Mouse (Mus musculus) limb, embryonic 15.5 days (tissue): Measurements from ENCODE around the gene Itpr1. TPM values are rescaled to one million over a fixed set of nuclear protein-coding genes. Genes with fewer than 3 reads are reported as not detected.

Experiments used
- ATAC-seq: fragments of 200-750 bp; cut with Nextera tagmentation; 2 replicates; pipeline ENCODE4 v1.8.0; 2017; ENCODE audit warnings: low read depth, moderate TSS enrichment; ENCODE audit not compliant: insufficient number of reproducible peaks, low FRiP score, low TSS enrichment
- H3K27ac ChIP-seq: fragments of 300-500 bp; sonication (generic); 2 replicates; pipeline ENCODE4 v1.5.1; 2015; ENCODE audit warnings: moderate library complexity, mild to moderate bottlenecking, inconsistent platforms
- H3K27me3 ChIP-seq: fragments of 300-500 bp; sonication (generic); 2 replicates; pipeline ENCODE4 v1.6.1; 2015; ENCODE audit warnings: inconsistent platforms
- H3K36me3 ChIP-seq: fragments of 300-500 bp; sonication (generic); 2 replicates; pipeline ENCODE4 v1.6.1; 2015; ENCODE audit warnings: inconsistent platforms
- H3K4me1 ChIP-seq: fragments of 300-500 bp; sonication (generic); 2 replicates; pipeline ENCODE4 v1.6.1; 2015; ENCODE audit warnings: inconsistent platforms
- H3K4me2 ChIP-seq: fragments of 300-500 bp; sonication (generic); 2 replicates; pipeline ENCODE4 v1.6.1; 2015; ENCODE audit warnings: mild to moderate bottlenecking, inconsistent platforms
- H3K4me3 ChIP-seq: fragments of 300-500 bp; sonication (generic); 2 replicates; pipeline ENCODE4 v1.5.1; 2015; ENCODE audit warnings: mild to moderate bottlenecking, inconsistent platforms
- H3K9ac ChIP-seq: fragments of 300-500 bp; sonication (generic); 2 replicates; pipeline ENCODE4 v1.6.1; 2015; ENCODE audit warnings: inconsistent platforms
- H3K9me3 ChIP-seq: fragments of 300-500 bp; sonication (generic); 2 replicates; pipeline ENCODE4 v1.6.1; 2016; ENCODE audit warnings: inconsistent platforms
- WGBS: fragments of 180-500 bp; shearing (Covaris S2); methylation state at CpG from one replicate; pipeline ENCODE4 v1.1.7; 2015; 5-methylcytosine and 5-hydroxymethylcytosine counted together
- polyA plus RNA-seq: library from polyadenylated mRNA; unstranded; fragments of >200 nt; fragmentation: Nextera tagmentation; extraction: Ambion mirVana; gene quantifications from 2 replicates; pipeline ENCODE4 v1.2.1, GENCODE M21; 2015

The Itpr1 gene
- 7.4 and 9.0 TPM in 2 replicates for polyA plus RNA-seq

GRCm38 (mm10) chr6:108212881-108213295 lies at the start of gene Itpr1:
Gene Itpr1 (plus strand): TSS chr6:108213096.
- Histone ChIP-seq H3K4me1 (peaks cover 16% of the 10 kb centered on the region), H3K27me3 (no peaks in the 10 kb centered on the region), H3K4me3 (peak within 1 kb of the TSS; percentile 75), H3K9ac (peak within 1 kb of the TSS; percentile 62), H3K27ac (peak within 1 kb of the TSS; percentile 80), H3K4me2 (peak within 1 kb of the TSS; percentile 81), H3K9me3 (no peaks in the 10 kb centered on the region), H3K36me3 (no peaks in the 10 kb centered on the region)
- ATAC-seq, result peak; percentile 99
- whole genome bisulfite sequencing, result under 1% methylated on average over 27 of the region's 27 CpGs

GRCm38 (mm10) chr6:108164935-108165334 lies 48.0 kb upstream of the Itpr1 start:
- no peaks in the 10 kb centered on the region for H3K36me3 ChIP-seq
- H3K4me3 ChIP-seq, result no peak overlapping the region
- H3K9me3 ChIP-seq, result no peaks in the 10 kb centered on the region
- 0 out of 2 replicates have a peak, but pooled peaks cover 3% of the 10 kb centered on the region for H3K4me1 ChIP-seq
- no peak overlapping the region for H3K27ac ChIP-seq
- no peak overlapping the region for H3K9ac ChIP-seq
- H3K27me3 ChIP-seq, result no peaks in the 10 kb centered on the region
- 64% methylated on average over 5 of the region's 5 CpGs for WGBS
- no peak overlapping the region for H3K4me2 ChIP-seq
- ATAC-seq, result no peak

DNA sequence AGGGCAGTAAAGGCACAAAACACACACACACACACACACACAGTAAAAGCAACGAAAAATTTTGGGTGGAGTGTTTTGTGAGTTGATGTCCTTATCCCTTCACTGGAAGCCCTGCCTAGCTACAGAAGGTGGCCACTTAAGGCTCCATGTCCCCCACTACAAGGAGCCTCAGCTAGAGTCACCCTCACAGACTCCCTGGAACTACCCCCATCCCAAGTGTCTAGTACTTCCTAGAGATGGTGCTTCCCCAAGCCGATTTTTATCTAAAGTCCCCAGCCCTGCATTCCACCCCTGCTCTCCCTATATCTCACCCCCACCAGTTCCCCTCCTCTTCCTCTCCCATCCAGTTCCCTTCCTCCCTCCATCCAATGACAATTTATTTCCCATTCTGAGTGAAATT lies 47.3 kb upstream of the Itpr1 start:
- WGBS, result 81% methylated on average over 2 of the region's 2 CpGs
- Histone ChIP-seq H3K27ac (no peak overlapping the region), H3K4me2 (no peak overlapping the region), H3K9me3 (no peaks in the 10 kb centered on the region), H3K4me1 (0 out of 2 replicates have a peak, but pooled peaks cover 2% of the 10 kb centered on the region), H3K27me3 (no peaks in the 10 kb centered on the region), H3K36me3 (no peaks in the 10 kb centered on the region), H3K4me3 (no peak overlapping the region), H3K9ac (no peak overlapping the region)
- no peak for ATAC-seq

DNA sequence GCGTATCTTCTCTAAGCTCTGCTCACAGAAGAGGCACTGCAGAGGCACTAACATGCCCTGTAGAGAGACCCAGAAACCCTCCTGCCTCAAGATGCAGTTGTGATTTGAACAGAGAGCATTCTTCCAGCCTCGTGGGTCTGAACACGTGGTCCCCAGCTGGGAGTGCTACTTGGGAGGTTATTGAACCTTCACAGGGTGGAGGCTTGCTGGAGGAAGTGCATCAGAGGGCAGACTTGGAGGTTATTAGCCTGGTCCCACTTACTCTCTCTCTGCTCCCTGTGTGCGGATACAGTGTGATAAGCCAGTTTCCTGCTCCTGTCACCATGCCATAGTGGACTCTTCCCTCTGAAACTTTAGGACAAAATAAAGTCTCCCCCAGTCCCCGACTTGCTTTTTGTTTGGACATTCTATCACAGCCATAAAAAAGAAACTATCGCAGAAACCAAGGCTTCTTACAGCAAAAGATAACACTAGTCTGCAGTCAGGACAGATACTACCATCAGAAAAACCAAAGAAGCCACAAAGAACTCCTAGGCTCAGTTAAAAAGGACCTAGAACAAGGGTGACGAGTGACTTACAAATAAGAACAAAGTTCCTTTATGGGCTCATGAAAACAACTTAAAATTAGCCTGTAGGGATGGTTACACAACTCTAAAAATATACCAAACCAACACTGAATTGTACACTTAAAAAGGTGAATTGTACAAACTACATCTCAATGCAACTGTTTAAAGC lies 44.8 kb upstream of the Itpr1 start:
- WGBS, result 72% methylated on average over 7 of the region's 7 CpGs
- Histone ChIP-seq H3K27me3 (no peaks in the 10 kb centered on the region), H3K9me3 (no peaks in the 10 kb centered on the region), H3K9ac (no peak overlapping the region), H3K4me2 (no peak overlapping the region), H3K4me3 (no peak overlapping the region), H3K4me1 (no peaks in the 10 kb centered on the region), H3K27ac (no peak overlapping the region), H3K36me3 (peaks cover 11% of the 10 kb centered on the region)
- ATAC-seq, result no peak

DNA sequence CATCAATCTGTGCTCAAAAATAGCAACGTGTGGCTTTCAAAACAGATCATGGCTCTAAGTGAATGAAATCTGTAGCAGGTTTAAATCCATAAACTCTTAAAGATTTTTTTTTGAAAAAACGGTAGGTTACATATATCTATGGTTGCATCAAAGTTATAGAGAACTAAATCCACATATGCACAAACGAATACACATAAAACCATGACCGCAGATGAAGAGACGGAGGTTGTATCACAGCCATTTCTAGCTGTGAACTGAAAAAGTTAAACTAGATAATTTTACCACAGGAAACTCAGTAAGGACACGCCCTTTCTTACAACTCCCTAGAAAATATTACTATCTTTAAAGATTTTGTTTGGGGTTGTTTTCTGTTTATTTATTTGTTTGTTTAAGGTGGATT lies 44.2 kb upstream of the Itpr1 start:
- Histone ChIP-seq H3K9me3 (no peaks in the 10 kb centered on the region), H3K36me3 (peaks cover 16% of the 10 kb centered on the region), H3K9ac (no peak overlapping the region), H3K4me3 (no peak overlapping the region), H3K27me3 (no peaks in the 10 kb centered on the region), H3K4me2 (no peak overlapping the region), H3K27ac (no peak overlapping the region), H3K4me1 (no peaks in the 10 kb centered on the region)
- 88% methylated on average over 6 of the region's 6 CpGs for WGBS
- ATAC-seq, result no peak

GRCm38 (mm10) chr6:108169466-108169865 lies 43.4 kb upstream of the Itpr1 start:
- Histone ChIP-seq H3K4me2 (no peak overlapping the region), H3K27me3 (no peaks in the 10 kb centered on the region), H3K9me3 (no peaks in the 10 kb centered on the region), H3K36me3 (peaks cover 16% of the 10 kb centered on the region), H3K27ac (no peak overlapping the region), H3K4me1 (no peaks in the 10 kb centered on the region), H3K9ac (no peak overlapping the region), H3K4me3 (no peak overlapping the region)
- ATAC-seq, result no peak
- 91% methylated on average over 3 of the region's 3 CpGs for WGBS

DNA sequence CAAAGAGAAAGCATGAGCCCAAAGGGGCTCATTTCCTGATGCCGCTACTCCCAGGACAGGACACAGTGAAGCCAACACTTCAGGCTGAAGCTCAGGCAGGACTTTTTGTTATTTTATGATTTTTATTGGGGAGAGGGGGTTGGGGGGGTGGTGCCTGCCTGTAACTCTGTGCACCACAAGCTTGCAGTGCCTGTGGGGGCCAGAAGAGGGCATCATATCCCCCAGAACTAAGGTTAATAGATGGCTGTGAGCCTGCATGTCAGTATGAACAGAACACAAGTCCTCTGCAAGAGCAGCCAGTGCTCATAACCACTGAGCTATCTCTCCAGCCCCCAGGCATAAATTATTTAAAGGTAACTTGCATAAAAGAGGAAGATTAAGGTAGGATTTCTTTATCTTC lies 40.7 kb upstream of the Itpr1 start:
- H3K9me3 ChIP-seq, result no peaks in the 10 kb centered on the region
- H3K36me3 ChIP-seq, result peaks cover 19% of the 10 kb centered on the region
- H3K9ac ChIP-seq, result no peak overlapping the region
- H3K4me1 ChIP-seq, result no peaks in the 10 kb centered on the region
- H3K4me3 ChIP-seq, result no peak overlapping the region
- ATAC-seq, result no peak
- H3K27ac ChIP-seq, result no peak overlapping the region
- H3K27me3 ChIP-seq, result no peaks in the 10 kb centered on the region
- no peak overlapping the region for H3K4me2 ChIP-seq
- WGBS, result 77% methylated on average over 1 of the region's 1 CpGs

DNA sequence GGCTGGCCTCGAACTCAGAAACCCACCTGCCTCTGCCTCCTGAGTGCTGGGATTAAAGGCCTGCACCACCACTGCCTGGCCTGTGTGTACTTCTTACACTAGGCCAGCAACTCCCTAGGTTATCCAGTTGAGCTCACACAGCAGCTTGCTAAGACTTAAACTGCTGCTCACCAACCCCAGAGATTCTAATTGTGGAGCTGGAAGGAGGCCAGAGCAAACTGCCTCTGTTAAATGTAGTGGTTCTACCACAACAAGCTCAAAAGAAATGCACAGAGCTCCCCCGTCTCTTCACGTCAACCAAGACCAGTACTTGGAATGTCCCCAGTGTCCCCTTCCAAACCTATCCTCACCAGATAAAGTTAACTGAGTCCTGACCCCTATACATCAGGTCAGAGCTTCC lies 38.7 kb upstream of the Itpr1 start:
- Histone ChIP-seq H3K4me1 (no peaks in the 10 kb centered on the region), H3K27ac (no peak overlapping the region), H3K36me3 (peaks cover 19% of the 10 kb centered on the region), H3K27me3 (no peaks in the 10 kb centered on the region), H3K9ac (no peak overlapping the region), H3K9me3 (no peaks in the 10 kb centered on the region), H3K4me3 (no peak overlapping the region), H3K4me2 (no peak overlapping the region)
- 90% methylated on average over 3 of the region's 3 CpGs for WGBS
- no peak for ATAC-seq

- Histone ChIP-seq H3K36me3 (peaks cover 3% of the 10 kb centered on the region; the same call in 1 of the 2 replicates), H3K4me2 (no peak overlapping the region), H3K9ac (no peak overlapping the region), H3K27ac (no peak overlapping the region), H3K4me3 (no peak overlapping the region), H3K27me3 (no peaks in the 10 kb centered on the region), H3K4me1 (no peaks in the 10 kb centered on the region), H3K9me3 (no peaks in the 10 kb centered on the region)
- no peak for ATAC-seq
- WGBS, result 88% methylated on average over 2 of the region's 2 CpGs
These were observed 33.8 kb upstream of the Itpr1 start for GRCm38 (mm10) chr6:108179087-108179486.

DNA sequence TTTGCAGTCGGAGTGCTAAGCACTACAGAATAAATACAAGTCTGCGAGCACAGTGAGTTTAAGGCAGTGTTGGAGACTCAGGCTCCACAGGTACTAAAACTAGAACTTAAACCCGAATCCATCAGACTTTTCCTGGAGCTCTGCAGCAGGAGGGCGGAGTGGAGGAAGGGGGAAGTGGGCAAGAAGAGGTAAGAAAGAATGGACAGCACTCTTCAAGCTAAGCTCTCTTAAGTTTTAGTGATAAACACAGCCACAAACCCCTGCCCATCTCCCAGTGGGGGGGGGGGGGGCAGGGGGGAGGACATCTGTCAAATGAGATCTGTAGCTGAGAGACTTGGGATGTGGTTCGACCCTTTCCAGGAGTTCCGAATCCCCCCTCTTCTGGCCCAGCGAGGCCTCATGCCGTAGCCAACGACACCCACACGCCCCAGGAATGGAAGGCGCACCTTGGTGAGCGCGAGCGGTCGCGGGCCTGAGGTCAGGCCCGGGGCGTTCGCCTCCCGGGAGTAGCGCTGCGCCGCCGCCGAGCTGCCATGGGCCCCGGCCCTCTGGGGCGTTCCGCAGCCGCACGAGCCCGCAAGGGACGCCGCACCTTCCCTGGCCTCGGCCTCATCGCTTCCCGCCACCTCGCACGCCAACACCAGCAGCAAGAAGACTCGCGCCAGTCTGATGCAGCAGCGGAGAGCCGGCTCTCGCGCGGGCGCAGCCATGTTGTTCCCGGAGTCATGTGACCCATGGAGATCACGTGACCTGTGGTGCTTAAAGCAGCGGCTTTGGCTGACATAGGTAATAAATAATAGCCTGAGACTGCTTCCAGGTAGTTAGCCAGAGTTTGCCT lies 27.8 kb upstream of the Itpr1 start, which contains the start of gene Sumf1:
TSS of gene Sumf1 (minus strand) at position 736 of the 838 bp plus-strand sequence.
- 0 out of 2 replicates have a peak, but pooled peaks have one; percentile 58 for ATAC-seq
- Histone ChIP-seq H3K27ac (no peak within 1 kb of the TSS), H3K4me3 (peak within 1 kb of the TSS; percentile 86), H3K9ac (peak within 1 kb of the TSS; percentile 69), H3K9me3 (no peaks in the 10 kb centered on the region), H3K4me2 (peak within 1 kb of the TSS; percentile 84), H3K27me3 (no peaks in the 10 kb centered on the region), H3K4me1 (peaks cover 8% of the 10 kb centered on the region), H3K36me3 (no peaks in the 10 kb centered on the region)
- 4% methylated on average over 49 of the region's 49 CpGs for WGBS

- H3K4me3 ChIP-seq, result peak overlapping the region; percentile 86
- ATAC-seq, result no peak
- H3K36me3 ChIP-seq, result no peaks in the 10 kb centered on the region
- peak overlapping the region; percentile 84 for H3K4me2 ChIP-seq
- no peaks in the 10 kb centered on the region for H3K9me3 ChIP-seq
- WGBS, result 7% methylated on average over 4 of the region's 4 CpGs
- H3K4me1 ChIP-seq, result peaks cover 8% of the 10 kb centered on the region
- H3K9ac ChIP-seq, result peak overlapping the region; percentile 69; the same call in 1 of the 2 replicates
- H3K27me3 ChIP-seq, result no peaks in the 10 kb centered on the region
- no peak overlapping the region for H3K27ac ChIP-seq
These were observed 27.2 kb upstream of the Itpr1 start for GRCm38 (mm10) chr6:108185685-108186009.

DNA sequence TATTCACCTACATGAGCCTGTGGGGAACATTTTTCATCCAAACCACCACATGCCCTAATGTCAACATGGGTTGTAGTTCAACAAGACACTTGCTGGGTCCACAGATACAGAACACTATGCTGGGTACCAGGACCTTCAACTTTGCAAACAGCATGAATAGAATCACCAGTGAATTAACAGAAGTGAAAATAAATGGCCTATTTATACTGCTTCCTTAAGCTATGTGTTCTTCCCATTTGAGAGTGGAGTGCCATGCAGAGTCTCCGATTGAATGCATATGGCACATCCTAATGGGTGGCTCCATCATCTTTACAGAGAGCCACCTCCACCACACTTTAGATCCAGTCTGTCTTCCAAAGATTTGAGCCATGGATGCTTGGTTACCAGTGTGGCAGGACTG lies 22.2 kb upstream of the Itpr1 start:
- H3K4me2 ChIP-seq, result no peak overlapping the region
- ATAC-seq, result no peak
- H3K27me3 ChIP-seq, result no peaks in the 10 kb centered on the region
- H3K4me1 ChIP-seq, result no peaks in the 10 kb centered on the region
- no peak overlapping the region for H3K9ac ChIP-seq
- WGBS, result 98% methylated on average over 1 of the region's 1 CpGs
- H3K36me3 ChIP-seq, result no peaks in the 10 kb centered on the region
- no peak overlapping the region for H3K4me3 ChIP-seq
- no peaks in the 10 kb centered on the region for H3K9me3 ChIP-seq
- H3K27ac ChIP-seq, result no peak overlapping the region
